Mouse (Mus musculus) lung, adult 2 months (tissue): ENCODE measurements around the gene Epha8.

Experiments used
- CTCF ChIP-seq: fragments of 200-500 bp; IDR thresholded peaks from 2 replicates; pipeline ENCODE4 v1.5.1; 2011; ENCODE audit warnings: mild to moderate bottlenecking, low read length, control low read depth; ENCODE audit not compliant: insufficient read depth
- POLR2A ChIP-seq: fragments of 200-500 bp; IDR thresholded peaks from 2 replicates; pipeline ENCODE4 v1.6.1; 2011; ENCODE audit warnings: low read depth, mild to moderate bottlenecking, control low read depth, low read length, borderline replicate concordance; ENCODE audit errors: extremely low read depth

DNA sequence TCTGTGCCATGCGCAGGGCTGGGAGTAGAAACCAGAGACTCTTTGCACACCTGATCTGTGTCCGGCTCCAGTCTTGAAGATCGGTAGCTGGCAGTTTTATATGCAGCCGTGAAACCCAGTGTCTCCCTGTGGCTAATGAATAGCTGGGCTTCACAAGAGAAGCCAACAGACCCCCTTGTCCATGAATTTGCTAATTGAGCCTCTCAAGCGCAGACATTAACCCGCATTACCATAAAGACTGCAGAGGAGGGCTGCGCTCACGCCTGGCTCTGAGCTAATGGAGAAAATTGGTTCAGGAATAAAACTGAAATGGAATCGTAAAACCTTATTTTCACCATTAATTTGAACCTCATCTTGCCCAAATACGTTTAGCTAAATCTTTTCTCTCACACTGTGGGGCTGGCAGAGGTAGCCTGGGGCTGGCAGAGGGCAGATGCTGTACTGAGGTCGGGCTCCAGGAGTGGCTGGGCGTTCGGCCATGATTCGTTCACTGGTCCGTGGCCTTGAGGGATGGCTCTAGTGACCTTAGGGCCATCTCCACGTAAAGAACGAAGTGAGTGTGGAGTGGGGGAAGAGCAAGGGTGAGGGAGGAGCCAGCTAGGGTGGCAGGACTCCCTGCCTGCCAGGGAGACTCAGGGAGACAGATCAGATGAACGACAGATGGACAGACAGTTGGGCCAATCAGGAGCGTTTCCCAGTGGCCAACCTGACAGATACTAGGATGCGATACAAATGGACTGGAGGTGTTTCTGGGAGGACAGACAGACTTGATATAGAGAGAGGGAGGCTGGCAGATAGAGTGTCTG is 40.1 kb downstream of the Epha8 start:
- TF ChIP-seq CTCF = no peak
- TF ChIP-seq POLR2A = no peak
